Mouse (Mus musculus): Measurements from ENCODE around the gene Card11. TPM values are rescaled to one million over a fixed set of nuclear protein-coding genes. Genes with fewer than 3 reads are reported as not detected.

The Card11 gene
- polyA plus RNA-seq, 1 experiment from 2014 or later = not detected

DNA sequence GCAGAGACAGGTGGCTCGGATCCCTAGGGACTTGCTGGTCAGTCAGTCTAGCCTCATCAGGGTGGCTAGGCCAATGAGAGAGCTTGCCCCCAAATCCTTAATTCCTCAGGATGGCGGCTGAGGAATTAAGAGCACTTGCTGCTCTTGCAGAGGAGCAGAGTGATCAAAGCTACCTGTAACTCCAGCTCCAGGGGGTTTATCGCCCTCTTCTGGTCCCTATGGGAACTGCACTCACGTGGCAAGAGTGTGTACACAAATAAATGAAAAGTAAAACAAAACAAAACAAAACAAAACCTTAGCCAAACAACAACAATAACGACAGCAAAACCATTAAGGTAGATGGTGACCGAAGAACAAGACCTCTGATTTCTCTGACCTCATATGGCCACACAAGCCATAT is 121.7 kb downstream of the Card11 start:
- no peaks in the 10 kb centered on the region for H3K36me3 ChIP-seq (ENCODE audit: control insufficient read depth, insufficient read depth, low read length)
- H3K4me2 ChIP-seq (ENCODE audit: low read length) = no peak overlapping the region
- H3K27me3 ChIP-seq (replicated peaks; ENCODE audit: control insufficient read depth, insufficient read depth, low read length) = no peaks in the 10 kb centered on the region
- H3K9ac ChIP-seq (ENCODE audit: low read length) = no peak overlapping the region
- ATAC-seq (no peak), DNase-seq (ENCODE audit: low spot score) (no peak)
- H3K27ac ChIP-seq (ENCODE audit: low read depth, low read length) = no peak overlapping the region
- H3K4me1 ChIP-seq (ENCODE audit: control insufficient read depth, insufficient read depth, low read length) = no peaks in the 10 kb centered on the region
- no peaks in the 10 kb centered on the region for H3K9me3 ChIP-seq (replicated peaks; ENCODE audit: control insufficient read depth, low read length)
- 71% methylated on average over 6 of the region's 6 CpGs for WGBS
- H3K4me3 ChIP-seq (ENCODE audit: low read depth, low read length) = no peak overlapping the region

DNA sequence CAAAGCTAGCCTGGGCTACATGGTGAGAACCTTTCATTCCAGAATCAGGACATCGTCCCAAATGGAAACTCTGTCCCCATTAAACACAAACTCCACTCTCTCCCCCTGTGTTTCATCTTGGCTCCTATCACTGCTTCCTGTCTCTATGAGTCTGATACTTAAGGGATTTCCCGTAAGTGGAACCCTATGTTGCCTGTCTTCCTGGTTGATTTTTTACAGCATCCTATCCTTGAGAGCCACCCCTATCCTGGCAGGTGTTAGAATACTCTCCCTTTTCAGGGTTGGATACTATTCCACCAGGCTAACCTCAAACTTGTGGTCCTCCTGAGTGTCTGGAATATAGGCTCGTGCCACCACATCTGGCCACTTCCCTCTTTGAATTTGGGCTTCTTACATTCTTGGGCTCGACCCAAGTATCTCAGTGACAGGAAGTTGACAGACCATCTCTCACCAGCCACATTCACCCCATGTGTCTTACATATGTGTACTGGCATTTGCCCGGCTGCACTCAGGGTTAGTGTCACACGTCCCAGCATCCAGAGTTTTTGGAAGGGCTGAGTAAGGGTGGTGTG is 126.6 kb downstream of the Card11 start:
- 0 out of 2 replicates have a peak, but pooled peaks cover 3% of the 10 kb centered on the region for H3K4me1 ChIP-seq (ENCODE audit: control insufficient read depth, insufficient read depth, low read length)
- no peaks in the 10 kb centered on the region for H3K9me3 ChIP-seq (replicated peaks; ENCODE audit: control insufficient read depth, low read length)
- no peak overlapping the region for H3K4me2 ChIP-seq (ENCODE audit: low read length)
- H3K27ac ChIP-seq (ENCODE audit: low read depth, low read length) = no peak overlapping the region
- ATAC-seq = no peak
- no peak for DNase-seq (ENCODE audit: low spot score)
- no peak overlapping the region for H3K9ac ChIP-seq (ENCODE audit: low read length)
- no peaks in the 10 kb centered on the region; the same call in 1 of the 2 replicates for H3K27me3 ChIP-seq (replicated peaks; ENCODE audit: control insufficient read depth, insufficient read depth, low read length)
- 78% methylated on average over 6 of the region's 6 CpGs for WGBS
- H3K36me3 ChIP-seq (ENCODE audit: control insufficient read depth, insufficient read depth, low read length) = no peaks in the 10 kb centered on the region
- no peak overlapping the region for H3K4me3 ChIP-seq (ENCODE audit: low read depth, low read length)

DNA sequence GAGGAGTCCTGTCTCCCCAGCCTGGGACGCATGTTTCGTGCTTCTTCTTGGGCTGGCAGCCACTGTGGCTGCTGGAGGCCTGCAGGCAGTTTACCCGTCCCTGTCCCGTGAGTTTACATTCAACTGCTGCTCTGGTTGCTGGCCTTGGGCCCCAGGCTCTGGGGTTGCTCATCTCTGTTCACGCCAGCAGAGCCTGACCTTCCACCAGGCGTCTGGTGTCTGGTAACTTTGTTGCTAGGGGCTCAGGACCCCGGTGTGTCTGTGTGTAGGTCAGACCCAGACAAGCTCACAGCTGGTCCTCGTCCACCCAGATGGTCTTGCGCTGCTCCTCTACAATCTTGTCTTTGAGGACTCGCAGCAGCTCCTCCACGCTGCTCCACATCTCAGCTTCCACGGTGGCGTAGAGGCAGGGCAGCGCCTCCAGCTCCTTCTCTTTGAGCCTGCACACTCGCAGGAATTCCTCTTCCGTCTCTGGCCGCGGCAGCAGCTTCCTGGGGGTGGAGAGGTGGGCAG is 127.3 kb downstream of the Card11 start:
- Histone ChIP-seq H3K4me1 (ENCODE audit: control insufficient read depth, insufficient read depth, low read length) (0 out of 2 replicates have a peak, but pooled peaks cover 3% of the 10 kb centered on the region), H3K4me3 (ENCODE audit: low read depth, low read length) (no peak overlapping the region), H3K36me3 (ENCODE audit: control insufficient read depth, insufficient read depth, low read length) (no peaks in the 10 kb centered on the region), H3K27me3 (replicated peaks; ENCODE audit: control insufficient read depth, insufficient read depth, low read length) (no peaks in the 10 kb centered on the region; the same call in 1 of the 2 replicates), H3K9ac (ENCODE audit: low read length) (no peak overlapping the region), H3K4me2 (ENCODE audit: low read length) (no peak overlapping the region), H3K27ac (ENCODE audit: low read depth, low read length) (no peak overlapping the region), H3K9me3 (replicated peaks; ENCODE audit: control insufficient read depth, low read length) (no peaks in the 10 kb centered on the region)
- ATAC-seq = no peak
- 31% methylated on average over 18 of the region's 18 CpGs for WGBS
- DNase-seq (ENCODE audit: low spot score) = no peak

DNA sequence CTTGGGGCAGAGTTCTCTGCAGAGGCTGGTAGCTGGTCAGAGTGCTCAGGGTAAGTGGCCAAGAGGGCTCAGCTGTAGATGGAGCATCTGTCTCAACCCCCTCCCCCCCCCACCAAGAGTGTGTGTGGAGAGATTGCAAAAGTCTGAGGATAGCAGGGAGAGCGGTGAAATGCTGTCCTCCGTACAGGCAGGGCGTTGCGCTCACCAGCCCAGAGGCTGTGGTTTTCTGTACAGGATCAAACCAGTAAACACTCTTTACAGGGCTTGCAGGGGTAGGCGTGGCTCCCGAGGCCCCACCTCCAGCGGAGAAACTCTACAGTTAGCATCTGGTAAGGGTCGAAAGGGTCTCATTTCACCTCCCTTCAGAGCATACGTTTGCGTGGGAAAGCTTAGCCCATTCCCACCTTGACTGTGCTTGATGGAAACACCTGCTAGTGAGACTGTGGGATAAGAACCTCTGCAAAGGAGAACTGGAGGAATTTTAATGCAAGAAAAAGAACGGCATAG is 127.8 kb downstream of the Card11 start:
- Histone ChIP-seq H3K4me3 (ENCODE audit: low read depth, low read length) (no peak overlapping the region), H3K4me2 (ENCODE audit: low read length) (no peak overlapping the region), H3K27ac (ENCODE audit: low read depth, low read length) (no peak overlapping the region), H3K27me3 (replicated peaks; ENCODE audit: control insufficient read depth, insufficient read depth, low read length) (no peaks in the 10 kb centered on the region; the same call in 1 of the 2 replicates), H3K4me1 (ENCODE audit: control insufficient read depth, insufficient read depth, low read length) (0 out of 2 replicates have a peak, but pooled peaks cover 3% of the 10 kb centered on the region), H3K9me3 (replicated peaks; ENCODE audit: control insufficient read depth, low read length) (no peaks in the 10 kb centered on the region), H3K36me3 (ENCODE audit: control insufficient read depth, insufficient read depth, low read length) (no peaks in the 10 kb centered on the region), H3K9ac (ENCODE audit: low read length) (no peak overlapping the region)
- WGBS = 27% methylated on average over 11 of the region's 11 CpGs
- DNase-seq (ENCODE audit: low spot score) = no peak
- no peak for ATAC-seq

DNA sequence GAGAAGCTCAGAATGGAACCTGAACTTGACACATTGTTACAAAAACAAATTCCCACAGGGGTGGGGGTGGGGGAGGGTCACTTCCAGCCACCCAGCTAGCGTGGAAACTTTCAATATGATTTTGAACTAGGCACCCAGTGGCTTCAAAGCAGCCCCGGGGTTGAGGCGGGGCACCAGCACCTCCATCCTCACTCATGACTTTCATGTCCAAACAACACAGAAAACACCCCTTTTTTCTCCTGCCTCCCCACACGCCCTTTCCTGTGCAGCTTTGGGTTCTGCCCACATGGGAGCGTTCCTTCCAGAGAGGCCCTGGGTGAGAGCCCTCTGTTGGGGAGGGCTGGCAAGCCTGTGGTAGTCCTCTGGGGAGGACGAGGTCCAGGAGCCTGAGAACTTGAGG is 129.1 kb downstream of the Card11 start:
- WGBS = 76% methylated on average over 6 of the region's 6 CpGs
- H3K4me2 ChIP-seq (ENCODE audit: low read length) = no peak overlapping the region
- no peak overlapping the region for H3K27ac ChIP-seq (ENCODE audit: low read depth, low read length)
- H3K9me3 ChIP-seq (replicated peaks; ENCODE audit: control insufficient read depth, low read length) = no peaks in the 10 kb centered on the region
- H3K36me3 ChIP-seq (ENCODE audit: control insufficient read depth, insufficient read depth, low read length) = no peaks in the 10 kb centered on the region
- DNase-seq (ENCODE audit: low spot score) (no peak), ATAC-seq (no peak)
- H3K4me3 ChIP-seq (ENCODE audit: low read depth, low read length) = no peak overlapping the region
- H3K4me1 ChIP-seq (ENCODE audit: control insufficient read depth, insufficient read depth, low read length) = 0 out of 2 replicates have a peak, but pooled peaks cover 3% of the 10 kb centered on the region
- no peaks in the 10 kb centered on the region; the same call in 1 of the 2 replicates for H3K27me3 ChIP-seq (replicated peaks; ENCODE audit: control insufficient read depth, insufficient read depth, low read length)
- H3K9ac ChIP-seq (ENCODE audit: low read length) = no peak overlapping the region

DNA sequence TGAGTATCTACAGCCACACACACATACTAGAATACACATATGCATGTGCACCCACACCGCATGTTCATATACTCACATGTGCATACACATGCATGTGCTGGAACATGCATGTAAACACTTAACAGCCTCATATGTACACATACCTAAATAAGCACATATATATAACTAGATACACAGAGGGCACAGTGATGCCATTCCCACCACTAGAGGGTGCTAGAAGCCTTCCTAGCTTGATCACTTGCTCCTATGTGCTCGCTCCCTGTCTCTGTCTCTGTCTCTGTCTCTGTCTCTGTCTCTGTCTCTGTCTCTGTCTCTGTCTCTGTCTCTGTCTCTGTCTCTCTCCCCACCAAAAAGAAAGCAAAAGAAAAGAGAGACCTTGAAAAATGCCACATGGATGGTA is 131.3 kb downstream of the Card11 start:
- ATAC-seq = no peak

DNA sequence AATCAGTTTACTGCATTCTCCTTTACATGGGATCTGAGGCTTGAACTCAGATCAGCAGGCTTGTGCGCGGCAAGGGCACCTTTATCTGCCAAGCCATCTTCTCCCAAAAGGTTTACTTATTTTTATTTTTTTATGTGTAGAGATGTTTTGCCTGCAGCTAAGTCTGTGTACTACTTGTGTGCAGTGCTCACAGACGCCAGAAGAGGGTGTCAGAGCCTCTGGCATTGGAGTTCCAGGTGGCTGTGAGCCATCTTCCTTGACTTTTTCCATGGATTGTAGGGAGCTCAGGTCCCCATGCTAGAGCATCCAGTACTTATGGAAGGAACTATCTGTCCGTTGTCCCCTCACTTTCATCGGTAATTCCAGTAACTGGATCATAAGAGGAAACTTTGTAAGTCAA is 140.7 kb downstream of the Card11 start:
- DNase-seq (ENCODE audit: low spot score) (no peak), ATAC-seq (no peak)
- Histone ChIP-seq H3K27ac (ENCODE audit: low read depth, low read length) (no peak overlapping the region), H3K9ac (ENCODE audit: low read length) (no peak overlapping the region), H3K4me1 (ENCODE audit: control insufficient read depth, insufficient read depth, low read length) (no peaks in the 10 kb centered on the region), H3K27me3 (replicated peaks; ENCODE audit: control insufficient read depth, insufficient read depth, low read length) (no peaks in the 10 kb centered on the region), H3K9me3 (replicated peaks; ENCODE audit: control insufficient read depth, low read length) (no peaks in the 10 kb centered on the region), H3K36me3 (ENCODE audit: control insufficient read depth, insufficient read depth, low read length) (no peaks in the 10 kb centered on the region), H3K4me3 (ENCODE audit: low read depth, low read length) (no peak overlapping the region), H3K4me2 (ENCODE audit: low read length) (no peak overlapping the region)
- 84% methylated on average over 5 of the region's 5 CpGs for WGBS

More for the DNA sequence above, 131.3 kb downstream of the Card11 start:
- H3K4me2 ChIP-seq (ENCODE audit: low read length) = no peak overlapping the region
- DNase-seq (ENCODE audit: low spot score) = peak; percentile 83
- no peak overlapping the region for H3K27ac ChIP-seq (ENCODE audit: low read depth, low read length)
- WGBS = 59% methylated on average over 2 of the region's 2 CpGs
- H3K9ac ChIP-seq (ENCODE audit: low read length) = no peak overlapping the region
- no peaks in the 10 kb centered on the region; the same call in 1 of the 2 replicates for H3K27me3 ChIP-seq (replicated peaks; ENCODE audit: control insufficient read depth, insufficient read depth, low read length)
- no peaks in the 10 kb centered on the region for H3K9me3 ChIP-seq (replicated peaks; ENCODE audit: control insufficient read depth, low read length)
- 0 out of 2 replicates have a peak, but pooled peaks cover 3% of the 10 kb centered on the region for H3K4me1 ChIP-seq (ENCODE audit: control insufficient read depth, insufficient read depth, low read length)
- H3K36me3 ChIP-seq (ENCODE audit: control insufficient read depth, insufficient read depth, low read length) = no peaks in the 10 kb centered on the region
- H3K4me3 ChIP-seq (ENCODE audit: low read depth, low read length) = no peak overlapping the region

DNA sequence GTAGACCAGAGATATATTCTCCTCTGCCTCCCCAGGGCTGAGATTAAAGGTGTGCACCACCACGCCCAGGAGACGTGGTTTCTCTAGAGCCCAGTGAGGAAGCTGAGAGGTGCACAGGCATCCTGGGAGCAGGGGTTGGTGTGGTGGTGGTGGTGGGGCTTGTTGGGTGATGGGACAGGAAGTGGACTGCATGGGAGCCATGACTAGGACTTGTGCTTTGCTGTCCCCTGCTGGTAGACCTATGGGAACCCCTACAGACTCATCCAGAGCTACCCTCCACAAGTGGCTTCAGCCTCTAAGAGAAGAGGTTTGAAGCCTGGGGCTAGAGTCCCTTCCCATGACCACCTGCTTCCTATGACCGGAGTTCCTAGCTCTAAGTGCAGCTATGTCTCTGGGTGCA is 142.0 kb downstream of the Card11 start:
- no peaks in the 10 kb centered on the region for H3K9me3 ChIP-seq (replicated peaks; ENCODE audit: control insufficient read depth, low read length)
- H3K4me1 ChIP-seq (ENCODE audit: control insufficient read depth, insufficient read depth, low read length) = no peaks in the 10 kb centered on the region
- H3K4me3 ChIP-seq (ENCODE audit: low read depth, low read length) = no peak overlapping the region
- no peaks in the 10 kb centered on the region for H3K27me3 ChIP-seq (replicated peaks; ENCODE audit: control insufficient read depth, insufficient read depth, low read length)
- 95% methylated on average over 3 of the region's 3 CpGs for WGBS
- no peaks in the 10 kb centered on the region for H3K36me3 ChIP-seq (ENCODE audit: control insufficient read depth, insufficient read depth, low read length)
- ATAC-seq (no peak), DNase-seq (ENCODE audit: low spot score) (no peak)
- H3K9ac ChIP-seq (ENCODE audit: low read length) = no peak overlapping the region
- H3K4me2 ChIP-seq (ENCODE audit: low read length) = no peak overlapping the region
- no peak overlapping the region for H3K27ac ChIP-seq (ENCODE audit: low read depth, low read length)

DNA sequence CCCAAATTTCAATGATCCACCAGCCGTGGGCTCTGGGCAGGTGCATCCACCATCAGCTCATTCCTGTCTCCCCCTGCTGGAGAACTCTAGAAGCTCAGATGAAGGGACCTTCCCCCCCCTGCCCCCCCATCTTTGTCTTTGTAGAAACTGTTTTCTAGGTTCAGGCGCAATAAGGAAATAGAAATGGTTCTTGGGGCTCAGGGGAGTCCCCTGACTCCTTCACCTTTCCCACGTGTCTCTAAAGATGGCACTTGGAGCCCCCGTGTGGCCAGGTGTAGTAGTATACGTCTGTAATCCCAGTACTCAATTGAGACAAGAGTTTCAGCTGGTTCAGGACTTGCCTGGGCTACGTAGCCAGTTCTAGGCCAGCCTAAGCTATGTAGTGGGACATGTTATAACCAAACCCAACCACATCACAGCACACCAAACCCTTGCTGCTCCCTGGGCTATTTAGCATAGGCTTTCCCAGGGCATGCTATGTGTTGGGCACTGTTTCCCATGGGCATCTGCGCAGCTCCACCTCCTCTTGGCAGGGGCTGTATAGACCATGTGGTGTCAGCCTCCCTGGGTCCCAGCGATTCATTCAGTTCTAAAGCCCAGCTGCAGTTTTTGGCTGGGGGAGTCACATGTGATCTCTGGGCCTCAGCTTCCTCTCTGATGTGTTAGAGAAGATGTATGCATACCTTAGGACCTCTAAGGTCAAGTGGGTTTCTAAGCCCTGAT is 142.8 kb downstream of the Card11 start:
- Histone ChIP-seq H3K4me2 (ENCODE audit: low read length) (no peak overlapping the region), H3K9ac (ENCODE audit: low read length) (no peak overlapping the region), H3K27me3 (replicated peaks; ENCODE audit: control insufficient read depth, insufficient read depth, low read length) (no peaks in the 10 kb centered on the region), H3K27ac (ENCODE audit: low read depth, low read length) (no peak overlapping the region), H3K4me1 (ENCODE audit: control insufficient read depth, insufficient read depth, low read length) (no peaks in the 10 kb centered on the region), H3K36me3 (ENCODE audit: control insufficient read depth, insufficient read depth, low read length) (no peaks in the 10 kb centered on the region), H3K4me3 (ENCODE audit: low read depth, low read length) (no peak overlapping the region), H3K9me3 (replicated peaks; ENCODE audit: control insufficient read depth, low read length) (no peaks in the 10 kb centered on the region)
- DNase-seq (ENCODE audit: low spot score) (peak; percentile 17), ATAC-seq (no peak)
- 61% methylated on average over 8 of the region's 8 CpGs for WGBS

Measured in forebrain, embryonic 14.5 days (tissue).